Mouse (Mus musculus): ENCODE data around the gene Tnp1. TPM values are rescaled to one million over a fixed set of nuclear protein-coding genes. Genes with fewer than 3 reads are reported as not detected.

Gene Tnp1
- polyA plus RNA-seq (2014; fragmentation: Nextera tagmentation; extraction: Ambion mirVana): not detected in 2 replicates

- no peak within 1 kb of the TSS for H3K9ac ChIP-seq (ENCODE audit: low read length)
- no peak within 1 kb of the TSS for H3K4me2 ChIP-seq
- no peaks in the 10 kb centered on the region for H3K36me3 ChIP-seq (ENCODE audit: control insufficient read depth, insufficient read depth, low read length)
- H3K4me1 ChIP-seq (ENCODE audit: control insufficient read depth, insufficient read depth, low read length): no peaks in the 10 kb centered on the region
- 91% methylated on average over 12 of the region's 12 CpGs for WGBS
- H3K4me3 ChIP-seq (ENCODE audit: low read depth, low read length): no peak within 1 kb of the TSS
- H3K27me3 ChIP-seq (ENCODE audit: control insufficient read depth, insufficient read depth, low read length): no peaks in the 10 kb centered on the region
- H3K9me3 ChIP-seq (ENCODE audit: control insufficient read depth, low read length): no peaks in the 10 kb centered on the region
- DNase-seq (ENCODE audit: low spot score, missing footprints): peak; percentile 81
- H3K27ac ChIP-seq (ENCODE audit: low read depth, low read length): no peak within 1 kb of the TSS
- no peak for ATAC-seq (ENCODE audit: low FRiP score)
Observed at GRCm38 (mm10) chr1:73015731-73016130, at the start of gene Tnp1. Tnp1 (minus strand) TSS chr1:73015909.

- 54% methylated on average over 3 of the region's 3 CpGs for WGBS
- no peaks in the 10 kb centered on the region for H3K27me3 ChIP-seq (ENCODE audit: control insufficient read depth, insufficient read depth, low read length)
- no peak overlapping the region for H3K4me3 ChIP-seq (ENCODE audit: low read depth, low read length)
- H3K27ac ChIP-seq (ENCODE audit: low read depth, low read length): no peak overlapping the region
- H3K9ac ChIP-seq (ENCODE audit: low read length): no peak overlapping the region
- H3K36me3 ChIP-seq (ENCODE audit: control insufficient read depth, insufficient read depth, low read length): no peaks in the 10 kb centered on the region
- no peak overlapping the region for H3K4me2 ChIP-seq
- DNase-seq (ENCODE audit: low spot score, missing footprints) (no peak), ATAC-seq (ENCODE audit: low FRiP score) (no peak)
- no peaks in the 10 kb centered on the region for H3K9me3 ChIP-seq (ENCODE audit: control insufficient read depth, low read length)
- peaks cover 9% of the 10 kb centered on the region for H3K4me1 ChIP-seq (ENCODE audit: control insufficient read depth, insufficient read depth, low read length)
Observed at GRCm38 (mm10) chr1:73064336-73064735, 48.6 kb upstream of the Tnp1 start.

GRCm38 (mm10) chr1:73061491-73062233 is 46.0 kb upstream of the Tnp1 start:
- H3K9me3 ChIP-seq (ENCODE audit: control insufficient read depth, low read length): no peaks in the 10 kb centered on the region
- no peak overlapping the region for H3K4me3 ChIP-seq (ENCODE audit: low read depth, low read length)
- 85% methylated on average over 7 of the region's 7 CpGs for WGBS
- H3K4me2 ChIP-seq: no peak overlapping the region
- H3K27ac ChIP-seq (ENCODE audit: low read depth, low read length): no peak overlapping the region
- ATAC-seq (ENCODE audit: low FRiP score) (no peak), DNase-seq (ENCODE audit: low spot score, missing footprints) (no peak)
- no peaks in the 10 kb centered on the region for H3K36me3 ChIP-seq (ENCODE audit: control insufficient read depth, insufficient read depth, low read length)
- H3K27me3 ChIP-seq (ENCODE audit: control insufficient read depth, insufficient read depth, low read length): no peaks in the 10 kb centered on the region
- no peak overlapping the region for H3K9ac ChIP-seq (ENCODE audit: low read length)
- peaks cover 9% of the 10 kb centered on the region for H3K4me1 ChIP-seq (ENCODE audit: control insufficient read depth, insufficient read depth, low read length)

- Histone ChIP-seq H3K36me3 (ENCODE audit: control insufficient read depth, insufficient read depth, low read length) (no peaks in the 10 kb centered on the region), H3K9ac (ENCODE audit: low read length) (no peak overlapping the region), H3K4me3 (ENCODE audit: low read depth, low read length) (no peak overlapping the region), H3K4me2 (no peak overlapping the region), H3K27me3 (ENCODE audit: control insufficient read depth, insufficient read depth, low read length) (no peaks in the 10 kb centered on the region), H3K9me3 (ENCODE audit: control insufficient read depth, low read length) (no peaks in the 10 kb centered on the region), H3K27ac (ENCODE audit: low read depth, low read length) (no peak overlapping the region), H3K4me1 (ENCODE audit: control insufficient read depth, insufficient read depth, low read length) (peaks cover 9% of the 10 kb centered on the region)
- DNase-seq (ENCODE audit: low spot score, missing footprints): peak; percentile 90
- peak; percentile 71 for ATAC-seq (ENCODE audit: low FRiP score)
- 4% methylated on average over 3 of the region's 3 CpGs for WGBS
Observed at GRCm38 (mm10) chr1:73060271-73060670, 44.6 kb upstream of the Tnp1 start.

GRCm38 (mm10) chr1:73056266-73057001 is 40.7 kb upstream of the Tnp1 start:
- no peaks in the 10 kb centered on the region for H3K9me3 ChIP-seq (ENCODE audit: control insufficient read depth, low read length)
- WGBS: 94% methylated on average over 3 of the region's 3 CpGs
- H3K4me3 ChIP-seq (ENCODE audit: low read depth, low read length): no peak overlapping the region
- H3K4me1 ChIP-seq (ENCODE audit: control insufficient read depth, insufficient read depth, low read length): peaks cover 9% of the 10 kb centered on the region
- no peak overlapping the region for H3K27ac ChIP-seq (ENCODE audit: low read depth, low read length)
- no peak overlapping the region for H3K4me2 ChIP-seq
- H3K27me3 ChIP-seq (ENCODE audit: control insufficient read depth, insufficient read depth, low read length): no peaks in the 10 kb centered on the region
- no peak overlapping the region for H3K9ac ChIP-seq (ENCODE audit: low read length)
- no peaks in the 10 kb centered on the region for H3K36me3 ChIP-seq (ENCODE audit: control insufficient read depth, insufficient read depth, low read length)
- ATAC-seq (ENCODE audit: low FRiP score) (no peak), DNase-seq (ENCODE audit: low spot score, missing footprints) (no peak)

GRCm38 (mm10) chr1:73055820-73056219 is 40.1 kb upstream of the Tnp1 start:
- ATAC-seq (ENCODE audit: low FRiP score): no peak
- Histone ChIP-seq H3K27ac (ENCODE audit: low read depth, low read length) (no peak overlapping the region), H3K27me3 (ENCODE audit: control insufficient read depth, insufficient read depth, low read length) (no peaks in the 10 kb centered on the region), H3K4me2 (no peak overlapping the region), H3K4me3 (ENCODE audit: low read depth, low read length) (no peak overlapping the region), H3K36me3 (ENCODE audit: control insufficient read depth, insufficient read depth, low read length) (no peaks in the 10 kb centered on the region), H3K9ac (ENCODE audit: low read length) (no peak overlapping the region), H3K4me1 (ENCODE audit: control insufficient read depth, insufficient read depth, low read length) (peaks cover 9% of the 10 kb centered on the region), H3K9me3 (ENCODE audit: control insufficient read depth, low read length) (no peaks in the 10 kb centered on the region)
- 44% methylated on average over 3 of the region's 3 CpGs for WGBS
- DNase-seq (ENCODE audit: low spot score, missing footprints): no peak

GRCm38 (mm10) chr1:73055206-73055605 is 39.5 kb upstream of the Tnp1 start:
- ATAC-seq (ENCODE audit: low FRiP score) (peak; percentile 30; the same call in 1 of the 2 replicates), DNase-seq (ENCODE audit: low spot score, missing footprints) (no peak)
- H3K4me1 ChIP-seq (ENCODE audit: control insufficient read depth, insufficient read depth, low read length): peaks cover 5% of the 10 kb centered on the region
- 67% methylated on average over 6 of the region's 6 CpGs for WGBS
- H3K9ac ChIP-seq (ENCODE audit: low read length): no peak overlapping the region
- no peak overlapping the region for H3K4me2 ChIP-seq
- H3K27ac ChIP-seq (ENCODE audit: low read depth, low read length): no peak overlapping the region
- no peaks in the 10 kb centered on the region for H3K27me3 ChIP-seq (ENCODE audit: control insufficient read depth, insufficient read depth, low read length)
- H3K36me3 ChIP-seq (ENCODE audit: control insufficient read depth, insufficient read depth, low read length): no peaks in the 10 kb centered on the region
- H3K4me3 ChIP-seq (ENCODE audit: low read depth, low read length): no peak overlapping the region
- no peaks in the 10 kb centered on the region for H3K9me3 ChIP-seq (ENCODE audit: control insufficient read depth, low read length)

- Histone ChIP-seq H3K9ac (ENCODE audit: low read length) (no peak overlapping the region), H3K4me2 (no peak overlapping the region), H3K36me3 (ENCODE audit: control insufficient read depth, insufficient read depth, low read length) (no peaks in the 10 kb centered on the region), H3K4me3 (ENCODE audit: low read depth, low read length) (no peak overlapping the region), H3K9me3 (ENCODE audit: control insufficient read depth, low read length) (no peaks in the 10 kb centered on the region), H3K27me3 (ENCODE audit: control insufficient read depth, insufficient read depth, low read length) (no peaks in the 10 kb centered on the region), H3K4me1 (ENCODE audit: control insufficient read depth, insufficient read depth, low read length) (no peaks in the 10 kb centered on the region; the same call in 1 of the 2 replicates), H3K27ac (ENCODE audit: low read depth, low read length) (no peak overlapping the region)
- 39% methylated on average over 9 of the region's 9 CpGs for WGBS
- DNase-seq (ENCODE audit: low spot score, missing footprints): no peak
- no peak for ATAC-seq (ENCODE audit: low FRiP score)
Observed at GRCm38 (mm10) chr1:73053545-73054326, 38.0 kb upstream of the Tnp1 start.
